Mouse (Mus musculus): ENCODE results near the gene Nckap5.

Nckap5 gene

GRCm38 (mm10) chr1:126557791-126558294, 272.8 kb downstream of the Nckap5 start:
- no peak for DNase-seq (ENCODE audit: low spot score)

GRCm38 (mm10) chr1:126547979-126548378, 282.6 kb downstream of the Nckap5 start:
- no peak for DNase-seq (ENCODE audit: low spot score)

- no peak for DNase-seq (ENCODE audit: low spot score)
Measured at GRCm38 (mm10) chr1:126544471-126544870, 286.1 kb downstream of the Nckap5 start.

GRCm38 (mm10) chr1:126537223-126537757, 293.3 kb downstream of the Nckap5 start:
- no peak for DNase-seq (ENCODE audit: low spot score)

GRCm38 (mm10) chr1:126535527-126535926, 295.1 kb downstream of the Nckap5 start:
- DNase-seq (ENCODE audit: low spot score), result no peak

- no peak for DNase-seq (ENCODE audit: low spot score)
Measured at GRCm38 (mm10) chr1:126534046-126534445, 296.6 kb downstream of the Nckap5 start.

GRCm38 (mm10) chr1:126528043-126528598, 302.5 kb downstream of the Nckap5 start:
- no peak for DNase-seq (ENCODE audit: low spot score)

GRCm38 (mm10) chr1:126518067-126518466, 312.5 kb downstream of the Nckap5 start:
- DNase-seq (ENCODE audit: low spot score), result no peak

GRCm38 (mm10) chr1:126517427-126517826, 313.2 kb downstream of the Nckap5 start:
- DNase-seq (ENCODE audit: low spot score), result no peak

GRCm38 (mm10) chr1:126515054-126515756, 315.4 kb downstream of the Nckap5 start:
- DNase-seq (ENCODE audit: low spot score), result no peak

GRCm38 (mm10) chr1:126511835-126512445, 318.7 kb downstream of the Nckap5 start:
- DNase-seq (ENCODE audit: low spot score), result no peak

- DNase-seq (ENCODE audit: low spot score), result no peak
Measured at GRCm38 (mm10) chr1:126504717-126505116, 325.9 kb downstream of the Nckap5 start.

- DNase-seq (ENCODE audit: low spot score), result no peak
Measured at GRCm38 (mm10) chr1:126502741-126503140, 327.9 kb downstream of the Nckap5 start.

GRCm38 (mm10) chr1:126496722-126497121, 333.9 kb downstream of the Nckap5 start:
- no peak for DNase-seq (ENCODE audit: low spot score)

- no peak for DNase-seq (ENCODE audit: low spot score)
Measured at GRCm38 (mm10) chr1:126492206-126493071, 338.2 kb downstream of the Nckap5 start.

- no peak for DNase-seq (ENCODE audit: low spot score)
Measured at GRCm38 (mm10) chr1:126491412-126491811, 339.2 kb downstream of the Nckap5 start.

GRCm38 (mm10) chr1:126490256-126490655, 340.3 kb downstream of the Nckap5 start:
- no peak for DNase-seq (ENCODE audit: low spot score)

- no peak for DNase-seq (ENCODE audit: low spot score)
Measured at GRCm38 (mm10) chr1:126484664-126485087, 345.9 kb downstream of the Nckap5 start.

- DNase-seq (ENCODE audit: low spot score), result no peak
Measured at GRCm38 (mm10) chr1:126483665-126484064, 346.9 kb downstream of the Nckap5 start.

- DNase-seq (ENCODE audit: low spot score), result no peak
Measured at GRCm38 (mm10) chr1:126481459-126482228, 349.0 kb downstream of the Nckap5 start.

GRCm38 (mm10) chr1:126473044-126473443, 357.6 kb downstream of the Nckap5 start:
- no peak for DNase-seq (ENCODE audit: low spot score)

All from layer of hippocampus, adult 9-10 months (tissue).